Mouse (Mus musculus) layer of hippocampus, postnatal 36 days (tissue): ENCODE measurements around the gene Slc7a1. TPM values are rescaled to one million over a fixed set of nuclear protein-coding genes. Genes with fewer than 3 reads are reported as not detected.
"Not testable (repeated sequence)": the region's sequence is repeated elsewhere in the genome, so short reads cannot be mapped to it uniquely, and the experiment has no call there.

Source experiments
- DNase-seq, 2 experiments: peaks; one replicate each; pipeline ENCODE4 v3.0.0; 2022
- total RNA-seq, 2 experiments: library from RNA; stranded (reverse); gene quantifications; 2 replicates each; pipeline ENCODE4 v1.2.3; 2021

Gene Slc7a1
- total RNA-seq, 2 experiments from 2014 or later: 24.2 to 25.9 TPM

DNA sequence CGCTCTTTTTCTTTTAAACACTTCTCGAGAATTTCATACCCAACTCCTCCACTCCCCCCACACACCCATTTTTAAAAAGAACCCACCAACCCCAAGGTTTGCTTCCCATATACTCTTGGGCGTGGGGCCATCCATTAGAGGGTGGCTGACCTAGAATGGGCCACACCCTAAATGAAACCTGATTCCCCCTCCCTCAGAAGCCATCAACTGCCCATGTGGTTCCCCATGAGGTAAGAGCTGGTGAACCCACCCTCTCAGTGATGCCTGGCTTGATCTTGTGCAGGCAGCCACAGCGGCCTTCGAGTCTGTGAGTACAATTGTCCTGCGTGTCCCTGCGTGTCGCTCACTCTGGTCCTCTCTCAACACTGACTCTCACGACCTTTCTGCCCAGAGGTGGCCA, 33.2 kb downstream of the Slc7a1 start:
- DNase-seq: no peak

DNA sequence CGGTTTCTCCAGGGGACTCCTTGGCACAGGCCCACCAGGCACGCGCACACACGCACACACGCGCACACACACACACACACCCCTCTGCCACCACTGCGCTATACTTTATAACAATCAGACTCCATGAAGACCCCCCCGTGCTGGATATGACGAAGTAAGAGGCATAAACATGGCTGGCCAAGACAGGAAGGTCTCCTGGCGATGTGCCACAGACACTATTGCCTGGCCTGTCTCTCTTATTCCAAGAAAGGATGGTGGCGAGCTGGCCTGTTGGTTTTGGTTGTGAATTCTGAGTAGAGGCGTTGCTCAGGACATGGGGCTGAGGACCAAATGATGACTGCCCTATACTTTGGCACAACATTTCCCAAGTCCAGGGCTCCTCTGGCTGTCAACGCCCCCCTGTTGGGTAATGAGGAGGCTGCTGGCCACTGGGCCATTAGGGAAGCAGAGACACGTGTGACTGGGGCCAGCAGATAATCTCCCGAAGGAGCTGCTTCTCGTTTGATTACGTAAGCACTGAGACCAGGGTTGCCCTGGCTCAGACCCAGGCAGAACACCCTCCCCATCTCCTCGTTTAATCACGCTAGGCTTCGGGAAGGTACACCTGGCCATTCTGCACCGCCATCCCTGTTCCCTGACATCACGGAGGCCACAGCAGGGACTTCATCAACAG, 36.1 kb downstream of the Slc7a1 start:
- no peak for DNase-seq

DNA sequence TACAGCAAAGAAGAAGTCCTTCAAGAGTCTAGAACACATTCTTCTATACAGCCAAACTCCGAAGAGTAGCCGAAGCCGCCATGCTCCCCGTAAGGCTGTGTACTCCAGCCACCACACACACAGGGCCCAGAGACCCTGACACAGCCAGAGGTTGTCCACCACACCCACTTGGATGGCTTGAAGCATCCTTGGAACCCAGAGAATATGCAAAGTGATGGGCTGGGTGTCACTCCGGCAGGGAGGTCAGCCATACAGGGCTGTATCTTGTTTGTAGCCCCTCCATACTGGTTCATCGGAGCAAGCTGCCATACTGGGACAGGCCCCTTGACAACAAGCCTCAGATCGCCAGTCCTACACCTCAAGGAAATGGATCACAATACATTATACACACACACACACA, 37.4 kb downstream of the Slc7a1 start:
- DNase-seq: no peak

DNA sequence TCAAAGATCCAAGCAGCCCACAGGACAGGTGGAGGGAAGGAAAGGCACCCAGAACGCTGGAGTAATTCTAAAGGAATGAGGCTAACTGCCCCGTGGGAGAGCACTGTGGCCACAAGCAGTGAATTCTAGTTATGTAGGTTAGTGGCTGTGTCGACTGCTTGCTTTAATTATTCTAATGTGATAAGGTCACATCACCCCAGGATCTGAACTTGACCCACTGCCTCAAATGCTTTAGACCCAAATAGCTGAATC, 38.0 kb downstream of the Slc7a1 start:
- no peak for DNase-seq

DNA sequence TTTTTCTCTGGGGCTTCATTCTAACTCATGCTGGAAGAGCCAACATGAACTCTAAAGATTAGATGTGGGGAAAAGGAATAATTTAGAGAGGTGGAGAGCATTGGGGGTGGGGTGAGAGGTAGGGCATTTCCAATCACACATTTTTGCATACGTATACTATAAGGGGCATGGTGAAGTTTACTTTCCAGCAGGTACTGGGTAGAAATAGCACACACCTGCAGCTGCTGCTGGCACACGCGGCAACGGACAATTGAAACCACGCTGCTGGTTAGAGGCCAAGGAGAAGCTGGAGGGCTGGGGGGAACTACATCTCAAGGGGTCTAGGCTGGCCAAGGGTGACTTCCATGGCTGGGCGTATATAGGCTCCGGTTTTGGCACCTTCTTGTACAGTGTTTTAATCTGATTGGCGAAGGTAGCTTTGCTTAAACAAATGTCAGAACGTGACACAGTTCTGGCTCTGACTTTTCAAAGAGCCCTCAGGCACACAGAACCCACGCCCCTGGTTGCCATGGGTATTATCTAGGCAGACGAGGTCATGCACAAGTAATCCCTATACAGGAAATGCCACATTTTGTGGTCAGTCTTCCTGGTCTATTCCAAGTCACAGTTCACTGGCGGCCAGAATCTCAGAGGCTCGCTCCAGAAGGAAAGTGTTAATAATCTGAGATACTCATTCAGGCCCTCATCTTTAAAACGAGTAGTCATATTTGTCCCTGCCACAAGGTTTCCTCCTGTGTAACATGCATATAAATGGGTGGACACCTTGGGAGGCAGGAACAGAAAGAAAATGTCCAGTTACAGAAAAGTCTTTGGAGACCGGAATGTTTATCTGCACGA, 38.6 kb downstream of the Slc7a1 start:
- no peak for DNase-seq

DNA sequence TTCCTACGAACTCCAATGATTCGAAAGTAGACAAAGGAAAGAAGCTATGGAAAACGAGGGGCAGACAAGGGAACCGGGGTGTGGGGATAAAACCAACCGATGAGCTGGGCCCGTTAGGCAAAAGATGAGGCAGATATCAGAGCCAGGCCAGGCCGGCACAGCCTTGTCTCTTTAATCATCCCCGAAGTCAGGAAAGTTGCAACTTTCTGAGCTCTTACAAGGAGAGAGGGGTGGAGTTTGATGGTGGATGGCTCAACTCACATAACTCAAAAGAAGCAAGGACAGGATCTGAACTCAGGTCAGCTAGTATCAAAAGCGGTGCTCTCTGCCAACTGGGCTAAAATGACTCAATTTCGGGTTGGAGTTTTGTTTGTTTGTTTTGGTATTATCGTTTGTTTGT, 40.6 kb downstream of the Slc7a1 start:
- DNase-seq: no peak

DNA sequence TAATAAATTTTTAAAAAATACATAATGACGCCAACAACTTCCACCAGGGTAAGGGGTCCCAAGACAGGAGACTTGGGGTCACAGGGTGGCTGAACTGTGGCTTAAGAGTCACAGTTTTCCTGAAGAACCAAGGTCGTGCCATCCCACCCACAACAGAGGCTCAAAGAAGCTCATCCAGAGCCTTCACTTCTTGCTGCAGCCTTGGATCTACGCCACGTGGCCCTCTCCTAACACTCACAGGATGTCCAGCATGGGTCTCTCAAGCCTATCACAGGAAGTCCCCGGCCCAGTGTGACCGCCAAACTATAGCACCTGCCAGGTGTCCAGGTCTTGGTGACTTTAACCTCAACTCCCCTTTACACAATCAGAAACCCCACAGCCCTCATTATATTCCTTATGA, 42.5 kb downstream of the Slc7a1 start:
- DNase-seq: no peak

DNA sequence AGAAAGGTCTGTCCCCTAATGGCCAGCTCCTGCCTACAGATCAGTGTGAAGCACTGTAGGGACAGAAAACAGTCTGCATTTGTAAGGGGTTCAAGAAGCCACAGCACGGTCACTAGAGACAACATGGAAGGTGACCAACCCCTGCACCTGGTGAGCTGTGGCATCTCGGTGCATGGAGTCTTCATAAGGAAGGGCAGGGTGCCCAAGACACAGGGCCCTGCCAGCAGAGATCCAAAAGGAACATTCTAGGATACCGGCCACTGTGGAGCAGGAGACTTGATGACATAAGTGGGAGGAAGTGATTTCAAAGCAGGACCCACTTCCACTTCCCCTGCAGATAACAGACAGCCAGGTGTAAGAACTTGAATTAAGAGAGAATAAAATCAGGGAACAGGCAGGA, 43.9 kb downstream of the Slc7a1 start:
- no peak for DNase-seq

DNA sequence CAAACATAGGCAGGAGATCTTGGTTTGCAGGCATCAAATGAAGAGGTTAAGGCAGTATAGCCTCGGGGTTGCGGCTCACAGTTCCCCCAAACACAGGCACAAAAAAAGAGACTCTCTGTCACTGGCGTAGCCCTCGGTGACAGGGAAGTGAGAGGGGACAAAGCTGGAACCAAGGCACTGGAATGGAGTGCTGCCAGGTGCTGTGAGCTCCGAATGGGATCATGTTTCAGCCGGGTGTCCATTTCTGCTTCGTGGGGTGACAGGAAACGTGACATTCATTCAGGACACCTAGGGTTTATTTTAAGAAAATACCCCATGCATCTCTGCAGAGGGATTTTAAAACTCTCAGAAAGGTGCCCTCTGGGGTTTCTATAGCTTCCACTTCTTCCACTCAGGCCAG, 45.2 kb downstream of the Slc7a1 start:
- DNase-seq: no peak

DNA sequence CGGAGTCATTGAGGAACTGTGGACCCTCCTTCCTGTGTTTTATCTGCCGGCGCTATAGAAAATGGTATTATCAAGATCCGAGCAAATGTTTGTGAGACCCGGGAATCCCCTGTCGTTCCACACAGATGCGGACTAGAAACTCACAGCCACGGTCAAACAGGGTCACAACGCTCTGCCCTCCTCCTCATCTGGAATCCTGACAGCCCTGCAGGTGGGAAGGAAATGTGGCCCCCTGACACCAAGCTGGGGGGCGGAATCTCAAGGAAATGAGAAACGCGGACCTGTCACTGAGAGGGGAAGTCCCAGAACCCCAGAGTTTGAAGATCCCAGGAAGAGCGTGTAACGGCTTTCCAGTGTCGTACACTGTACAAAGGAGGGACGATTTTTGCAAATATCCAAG, 46.3 kb downstream of the Slc7a1 start:
- DNase-seq: no peak

DNA sequence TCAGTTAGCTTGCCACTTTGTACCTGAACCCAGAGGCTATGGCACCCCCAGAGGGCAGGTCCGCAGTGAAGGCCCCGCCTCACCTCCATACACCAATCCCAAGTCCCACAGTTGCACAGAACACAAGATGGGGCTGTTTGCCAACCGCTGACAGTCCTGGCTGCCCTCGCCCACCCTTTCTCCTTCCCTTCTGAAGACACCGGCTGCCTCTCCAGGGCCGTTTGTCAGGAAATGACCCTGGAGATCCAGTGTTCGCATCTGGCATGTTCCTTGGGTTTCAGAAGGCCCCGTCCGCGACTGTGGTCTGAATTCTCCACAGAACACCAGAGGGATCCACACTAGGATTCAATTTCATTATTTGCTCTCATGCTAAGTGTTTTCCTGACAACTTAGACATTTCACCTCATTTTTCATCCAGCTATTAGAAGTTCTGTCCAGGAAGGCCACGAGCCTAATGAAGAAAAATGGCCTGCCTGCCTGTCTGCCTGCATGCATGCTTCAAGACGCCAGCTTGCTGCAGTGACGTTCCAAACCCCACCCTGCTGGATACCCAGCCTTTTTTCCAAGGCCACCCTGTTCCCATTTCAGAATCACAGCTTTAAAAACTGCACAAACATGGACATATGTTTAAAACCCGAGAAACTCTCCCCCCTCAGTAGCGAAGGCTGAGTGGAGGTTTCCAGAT, 50.2 kb downstream of the Slc7a1 start:
- DNase-seq: peak in 1 of 2 experiments; percentile 28

DNA sequence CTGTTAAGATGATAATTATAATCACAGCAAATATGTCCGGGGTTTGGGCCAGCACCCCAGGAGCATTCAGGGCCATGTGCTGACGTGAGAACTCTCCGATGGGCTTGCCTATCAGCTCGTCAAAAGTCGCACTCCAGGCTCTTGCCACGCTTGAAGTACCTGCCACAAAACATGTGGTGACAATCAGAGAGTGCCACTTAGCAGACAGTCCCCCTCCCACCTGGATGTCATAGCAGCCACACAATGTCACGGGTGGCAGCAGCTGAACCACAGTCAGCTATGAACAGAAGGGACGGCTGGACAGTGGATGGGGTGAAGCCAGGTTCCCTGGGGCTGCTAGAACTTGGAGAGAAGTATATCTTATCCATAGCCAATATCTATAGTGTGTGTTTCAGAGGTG, 51.6 kb downstream of the Slc7a1 start:
- DNase-seq: no peak

DNA sequence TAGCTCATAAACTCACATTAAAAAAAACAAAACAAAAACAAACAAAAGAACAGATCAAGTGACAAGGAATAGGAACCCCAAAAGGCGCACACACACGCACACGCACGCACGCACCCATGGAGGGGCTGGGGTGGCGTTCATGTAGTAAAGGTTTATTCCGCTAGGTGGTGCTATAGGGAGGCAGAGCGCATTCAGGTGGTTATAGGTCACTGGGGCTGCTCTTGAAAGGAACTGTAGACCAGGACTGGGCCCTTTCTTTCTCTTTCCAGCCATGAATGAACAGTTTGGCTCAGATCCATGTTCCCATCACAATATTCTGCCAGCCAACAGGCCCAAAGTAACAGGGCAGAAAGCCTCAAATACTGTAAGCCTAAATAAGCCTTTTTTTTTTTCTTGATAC, 53.2 kb downstream of the Slc7a1 start:
- no peak for DNase-seq

DNA sequence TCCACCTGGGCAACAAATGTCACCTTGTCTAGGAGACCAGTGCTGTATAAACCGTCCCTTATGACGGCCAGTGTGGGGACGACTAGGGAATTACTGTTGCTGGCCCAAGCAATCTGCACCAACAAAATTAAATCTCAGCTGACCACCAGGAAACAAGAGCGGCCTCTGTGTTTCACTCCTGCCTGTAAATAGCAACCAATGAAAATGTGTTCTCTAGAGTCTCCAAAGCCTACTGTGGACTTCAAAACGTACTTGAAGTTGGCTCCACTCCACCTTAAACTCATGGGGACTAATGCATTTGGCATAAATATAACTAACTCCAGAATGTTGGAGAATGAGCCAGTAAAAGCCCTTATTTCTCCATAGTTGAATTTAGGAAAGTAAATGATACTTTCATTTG, 55.3 kb downstream of the Slc7a1 start:
- no peak for DNase-seq

DNA sequence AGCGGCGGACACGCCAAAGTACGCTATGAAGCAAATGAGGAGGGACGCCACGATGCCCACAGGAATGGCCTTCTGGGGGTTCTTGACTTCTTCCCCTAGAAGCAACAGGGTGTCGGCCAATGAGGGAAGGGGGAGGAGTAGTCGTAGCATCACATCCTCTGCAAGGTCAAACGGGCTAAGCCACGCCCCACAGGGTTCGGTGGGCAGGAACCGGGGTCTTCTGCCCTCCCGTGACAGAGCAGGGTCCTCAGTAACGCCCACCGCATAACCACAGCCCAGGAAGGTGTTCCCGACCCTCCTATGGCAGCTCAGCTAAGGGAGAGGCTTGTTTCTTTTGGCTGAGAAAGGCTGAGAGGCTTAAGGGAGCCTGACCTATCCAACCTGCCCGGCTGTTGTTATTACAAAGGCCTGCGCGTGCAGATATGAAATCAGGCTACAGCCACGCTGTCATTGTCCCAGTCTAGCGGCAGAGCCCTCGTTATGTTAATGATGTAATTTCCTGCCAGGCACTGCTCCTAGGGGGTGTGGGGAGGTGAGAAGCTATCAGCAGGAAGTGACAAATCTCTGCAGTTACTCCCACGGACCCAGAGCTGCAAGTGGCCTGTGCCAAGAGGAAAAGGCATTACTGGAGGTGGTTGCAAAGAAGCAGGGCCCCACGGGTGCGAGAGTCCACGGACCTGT, 57.5 kb downstream of the Slc7a1 start:
- DNase-seq: peak; percentile 22 to 31

DNA sequence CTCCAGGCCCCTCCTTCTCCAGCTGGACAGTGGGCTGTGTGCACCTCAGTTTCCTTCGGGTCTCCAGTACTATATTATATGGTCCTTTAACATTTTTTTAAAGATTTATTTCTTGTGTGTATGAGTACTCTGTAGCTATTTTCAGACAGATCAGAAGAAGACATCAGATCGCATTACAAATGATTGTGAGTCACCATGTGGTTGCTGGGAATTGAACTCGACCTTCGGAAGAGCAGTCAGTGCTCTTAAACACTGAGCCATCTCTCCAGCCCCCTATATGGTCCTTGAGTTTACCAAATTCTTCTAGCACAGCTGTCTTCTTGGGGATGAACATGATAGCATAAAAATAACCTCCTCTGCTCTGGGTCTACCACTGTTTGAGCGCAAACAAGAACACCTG, 60.6 kb downstream of the Slc7a1 start:
- DNase-seq: no peak

DNA sequence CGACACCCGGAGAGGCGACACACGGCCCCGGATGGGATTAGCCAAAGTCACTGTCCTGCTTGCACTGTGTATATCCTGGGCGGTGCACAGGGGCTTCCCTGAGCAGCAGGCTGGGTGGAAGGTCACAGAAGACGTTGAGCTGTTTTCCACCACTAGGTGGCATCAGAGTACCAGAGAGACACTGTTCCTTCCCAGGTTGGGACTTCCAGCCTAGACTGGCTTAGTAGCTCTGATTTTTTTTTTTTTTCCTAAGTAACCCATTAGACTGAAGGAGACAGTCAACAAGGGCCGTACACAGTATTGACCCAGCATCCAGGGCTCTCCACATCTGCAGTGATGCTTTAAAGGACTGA, 67.1 kb downstream of the Slc7a1 start:
- peak; percentile 44 to 53 for DNase-seq

DNA sequence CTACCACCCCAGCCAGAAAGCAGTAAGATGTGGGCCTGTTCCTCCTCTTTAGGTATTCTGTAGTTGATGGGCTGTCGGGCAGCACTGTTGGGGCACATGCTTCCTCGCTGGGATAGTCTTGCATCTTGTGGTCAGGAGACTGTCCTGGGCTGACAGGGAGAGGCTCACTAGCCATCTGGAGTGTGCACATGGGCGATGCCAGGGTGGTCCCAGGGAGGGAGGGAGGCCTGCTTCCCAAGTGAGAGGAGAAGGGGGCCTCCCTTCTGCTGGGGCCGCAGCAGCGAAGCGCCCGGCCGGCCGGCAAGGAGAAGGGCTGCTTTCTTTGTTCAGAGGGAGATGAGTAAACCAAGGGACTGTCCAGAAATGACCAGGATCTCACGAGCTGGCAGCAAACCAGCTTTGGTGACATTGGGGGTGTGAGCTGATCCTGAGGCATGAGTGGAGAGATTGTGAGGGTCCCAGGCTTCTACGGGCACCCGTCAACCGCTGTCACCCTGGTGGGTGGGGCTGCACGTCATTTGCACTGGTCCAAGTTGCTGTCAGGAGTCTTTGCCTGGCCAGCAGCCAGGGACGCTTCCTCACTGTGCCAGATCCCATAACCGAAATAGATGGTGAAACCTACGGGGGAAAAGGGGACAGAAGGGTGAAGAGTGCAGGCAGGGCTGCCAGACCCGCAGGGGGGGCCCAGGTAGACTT, 67.6 kb downstream of the Slc7a1 start:
- DNase-seq: no peak

DNA sequence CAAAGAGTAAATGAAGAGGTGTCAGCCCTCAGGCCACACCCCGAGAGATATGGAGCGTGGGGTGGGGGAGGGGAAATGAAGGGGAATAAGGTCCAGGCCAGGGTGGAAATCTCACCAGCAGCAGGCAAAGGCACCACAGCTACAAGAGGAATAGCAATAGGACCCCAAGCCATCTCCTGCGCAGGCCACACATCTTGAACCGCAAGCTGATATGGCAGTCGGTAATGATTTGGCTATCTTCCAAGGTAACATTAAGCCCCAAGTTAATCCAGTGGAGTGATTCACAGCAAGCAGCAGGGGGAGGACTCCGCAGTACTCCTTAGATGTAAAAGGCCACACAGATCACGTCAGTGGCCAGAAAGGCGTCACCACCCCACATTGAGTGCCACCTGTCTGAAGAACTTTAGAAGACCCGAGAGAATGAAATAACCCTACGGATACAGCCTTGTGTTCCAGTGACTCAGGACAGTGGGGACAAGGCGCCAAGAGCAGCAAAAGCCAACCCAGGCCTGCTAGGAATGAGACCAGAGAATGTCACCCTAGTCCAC, 68.4 kb downstream of the Slc7a1 start:
- DNase-seq: no peak

DNA sequence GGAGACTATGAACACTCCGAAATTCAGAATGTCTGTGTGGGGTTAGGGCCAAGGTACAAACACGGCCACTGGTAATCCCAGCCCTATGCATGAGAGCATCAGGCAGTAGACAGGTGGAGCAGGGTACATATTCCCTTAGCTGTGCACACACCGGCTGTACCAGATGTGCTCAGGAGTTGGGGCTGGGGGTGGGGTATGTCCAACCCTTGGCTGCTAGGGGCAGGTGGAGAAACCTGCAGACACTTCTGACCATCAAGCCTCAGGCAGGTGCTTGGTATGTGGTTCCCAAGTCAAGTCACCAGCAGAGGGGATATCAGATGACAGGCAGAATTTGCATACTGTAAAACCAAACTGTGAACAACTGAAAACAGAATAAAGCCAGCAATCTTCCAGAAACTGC, 70.7 kb downstream of the Slc7a1 start:
- DNase-seq: no peak

DNA sequence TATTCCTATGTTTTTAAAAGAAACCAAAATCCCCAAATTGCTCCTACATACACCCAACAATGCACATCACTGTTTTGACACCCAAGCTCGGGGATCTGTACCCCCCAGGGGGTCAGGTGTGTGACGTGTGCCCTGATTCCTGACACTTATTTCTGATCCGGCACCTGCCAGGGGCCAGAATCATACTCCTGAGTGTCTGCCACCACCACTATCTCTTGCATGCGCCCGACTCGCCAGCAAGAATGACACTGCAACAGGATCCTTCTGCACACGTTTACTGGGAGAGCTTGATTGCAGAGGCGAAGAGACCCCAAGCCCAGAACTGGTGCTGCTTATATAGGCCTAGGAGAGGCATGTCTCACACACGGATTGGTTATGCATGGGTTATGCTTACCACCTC, 73.4 kb downstream of the Slc7a1 start:
- DNase-seq: not testable (repeated sequence)

DNA sequence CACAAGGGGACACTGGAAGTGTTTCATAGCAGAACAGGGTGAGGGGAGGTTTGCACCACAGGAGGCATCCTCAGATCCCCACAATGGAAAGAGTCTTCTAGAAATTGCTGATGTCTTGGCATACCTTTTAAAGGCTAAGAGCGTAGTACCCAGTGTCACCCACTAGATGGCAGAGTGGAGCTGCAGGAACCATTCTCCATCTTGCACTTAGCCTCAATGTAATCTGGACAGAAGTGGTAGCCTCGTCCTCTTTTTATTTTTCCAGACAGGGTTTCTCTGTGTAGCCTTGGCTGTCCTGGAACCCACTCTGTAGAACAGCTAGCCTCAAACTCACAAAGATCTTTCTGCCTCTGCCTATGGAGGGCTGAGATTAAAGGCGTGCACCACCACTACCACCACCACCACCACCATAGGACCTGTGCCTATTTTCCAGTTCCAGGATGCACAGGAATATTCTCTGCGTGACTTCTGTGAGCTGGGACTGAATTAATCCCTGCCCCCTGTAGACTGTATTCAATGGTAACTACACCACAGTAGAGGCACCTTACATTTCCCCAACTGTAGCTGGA, 74.3 kb downstream of the Slc7a1 start:
- DNase-seq: peak in 1 of 2 experiments; percentile 41
